Mouse (Mus musculus): ENCODE results near the gene Megf8.

Megf8 gene

DNA sequence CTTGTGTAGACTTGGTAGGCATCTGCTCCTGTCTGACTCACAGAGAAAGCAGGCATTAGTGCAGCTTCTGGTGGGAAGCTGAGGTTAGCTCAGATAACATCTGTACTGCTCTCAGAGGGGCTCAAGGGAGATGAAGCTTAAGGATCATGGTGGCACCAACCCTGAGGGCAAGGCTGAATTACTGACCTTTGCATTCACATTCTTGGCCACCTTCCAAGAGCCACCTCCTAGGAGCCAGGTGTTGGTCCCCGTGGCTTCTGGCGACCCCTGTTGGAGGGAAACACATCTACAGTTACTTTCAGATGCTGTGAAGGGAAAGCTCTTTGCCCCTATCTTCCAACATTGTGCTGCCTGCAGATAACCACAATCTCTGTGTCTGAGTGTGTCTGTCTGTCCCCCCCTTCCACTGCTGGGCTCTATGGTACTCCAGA lies 85.7 kb downstream of the Megf8 start:
- DNase-seq (ENCODE audit: low spot score) = peak; percentile 63

DNA sequence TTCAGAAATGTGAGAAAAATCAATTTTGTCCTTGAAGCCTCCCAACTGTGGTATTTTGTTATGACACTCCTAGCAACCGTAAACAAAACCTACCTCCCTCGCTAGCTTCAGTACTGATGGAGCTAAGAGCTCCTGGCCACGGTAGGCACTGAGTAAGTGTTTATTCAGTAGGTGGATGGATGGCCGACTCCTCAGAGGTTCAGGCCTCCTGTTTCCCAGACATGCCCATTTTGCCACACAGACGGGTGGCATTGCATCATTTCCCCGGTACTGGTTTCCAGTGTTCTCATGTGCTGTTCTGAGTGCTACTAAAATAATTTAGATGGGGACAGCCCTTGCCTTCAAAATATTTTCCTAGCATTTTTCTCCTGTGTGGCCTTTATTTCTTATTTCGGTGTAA lies 89.5 kb downstream of the Megf8 start:
- DNase-seq (ENCODE audit: low spot score) = no peak

DNA sequence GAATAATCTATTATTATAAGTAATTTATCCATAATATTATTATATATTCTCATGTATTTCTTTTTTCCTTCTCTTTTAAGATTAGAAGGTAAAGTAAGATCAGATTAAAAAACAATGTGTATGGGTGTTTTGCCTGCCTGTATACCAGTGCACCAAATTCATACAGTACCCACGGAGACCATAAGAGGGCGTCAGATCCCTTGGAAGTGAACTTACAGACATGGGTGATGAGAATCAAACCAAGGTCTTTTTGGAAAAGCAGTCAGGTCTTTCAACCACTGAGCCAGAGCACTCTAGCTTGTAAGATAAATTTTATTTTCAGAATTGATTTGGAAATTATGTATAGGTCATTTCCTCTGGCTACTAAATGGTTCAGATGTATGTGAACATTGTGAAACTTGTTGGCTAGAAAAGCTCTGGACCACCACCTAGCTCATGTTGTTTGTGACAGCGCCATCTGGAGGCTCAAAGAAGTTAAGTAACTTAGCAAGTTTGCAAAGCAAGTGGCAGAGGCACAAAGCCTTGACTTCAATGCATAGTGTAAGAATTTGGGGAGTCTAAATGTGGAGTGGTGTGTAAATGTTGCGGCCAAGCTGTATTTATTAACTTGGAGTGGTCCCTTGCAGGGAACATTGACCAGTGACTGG lies 92.3 kb downstream of the Megf8 start:
- peak; percentile 46 for DNase-seq (ENCODE audit: low spot score)

DNA sequence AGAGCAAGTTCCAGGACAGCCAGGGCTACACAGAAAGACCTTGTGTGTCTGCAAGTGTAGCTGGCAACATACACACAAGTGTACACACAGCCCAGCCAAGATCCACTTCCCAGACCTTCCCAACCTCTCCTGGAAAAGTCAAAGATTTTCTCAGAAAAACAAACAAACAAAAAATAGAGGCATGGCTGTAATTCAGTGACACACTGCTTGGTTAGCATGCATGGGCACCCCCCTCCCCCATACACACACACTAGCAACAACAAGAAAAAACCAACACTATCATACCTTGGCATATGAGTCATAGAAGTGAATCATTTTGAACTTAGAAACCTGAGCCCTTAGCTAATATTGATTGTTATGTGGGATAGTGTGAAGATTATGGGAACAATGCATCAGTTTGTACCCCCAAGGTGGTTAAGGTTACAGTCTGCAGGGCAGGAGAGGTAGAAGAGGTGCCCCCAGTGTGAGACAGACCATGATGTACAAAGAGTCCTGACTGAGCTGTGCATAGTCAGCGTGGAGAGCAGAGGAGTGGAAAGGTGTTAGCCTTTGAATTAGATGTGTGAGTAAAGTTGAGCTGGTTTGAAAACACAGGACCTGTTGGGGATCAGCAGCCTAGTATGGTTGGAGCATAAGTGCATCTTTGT lies 94.1 kb downstream of the Megf8 start:
- DNase-seq (ENCODE audit: low spot score) = no peak

DNA sequence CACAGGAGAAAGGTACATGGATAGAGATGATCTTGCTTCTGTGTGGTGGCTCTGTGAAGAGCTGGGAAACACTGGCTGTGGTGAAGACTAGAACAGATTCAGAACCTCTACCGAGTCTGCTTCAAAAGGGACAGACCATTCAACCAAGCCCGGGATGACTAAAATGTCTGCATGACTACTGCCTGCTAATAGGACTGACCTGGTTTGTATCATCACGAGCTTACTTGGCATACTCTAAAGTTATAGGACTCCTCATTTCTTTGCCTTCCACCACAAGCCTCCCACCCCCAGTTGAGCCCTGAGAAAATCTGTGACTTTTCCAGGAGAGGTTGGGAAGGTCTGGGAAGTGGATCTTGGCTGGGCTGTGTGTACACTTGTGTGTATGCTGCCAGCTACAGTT lies 94.9 kb downstream of the Megf8 start:
- DNase-seq (ENCODE audit: low spot score) = no peak

DNA sequence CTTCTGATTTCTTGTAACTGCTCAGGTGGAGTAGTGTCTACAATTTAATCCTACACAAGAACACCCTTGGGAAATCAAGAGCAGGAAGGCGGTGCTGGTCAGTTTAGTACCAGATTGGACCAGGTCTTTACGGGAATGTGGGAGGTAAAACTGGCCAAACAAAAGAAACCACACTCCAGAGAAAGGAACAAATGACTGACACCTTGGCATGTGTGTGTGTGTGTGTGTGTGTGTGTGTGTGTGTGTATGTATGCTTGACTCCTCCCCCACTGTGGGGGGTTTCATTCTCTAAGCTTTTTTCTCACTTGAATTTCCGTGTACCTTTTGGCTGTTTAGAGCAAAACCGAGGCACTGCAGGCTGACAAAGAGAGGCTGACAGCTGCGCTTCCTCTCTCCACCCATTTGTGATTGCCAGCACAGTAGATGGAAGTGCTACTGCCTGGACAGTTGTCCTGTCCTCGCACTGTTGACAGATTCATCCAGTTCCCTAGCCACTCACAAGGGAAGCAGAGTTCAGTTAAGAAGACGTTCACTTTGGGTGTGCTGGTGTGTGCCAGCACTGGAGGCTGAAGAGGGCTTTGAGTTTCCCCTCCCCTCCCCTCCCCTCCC lies 96.0 kb downstream of the Megf8 start, which contains the start of gene Cxcl17:
Gene Cxcl17, minus strand, starts transcription at position 54 of the 609 bp plus-strand sequence.
- DNase-seq (ENCODE audit: low spot score) = no peak

All from retina, embryonic 14.5 days (tissue).